Mouse (Mus musculus): ENCODE data around the gene Pi4k2b.
"Not testable (repeated sequence)": the region's sequence is repeated elsewhere in the genome, so short reads cannot be mapped to it uniquely, and the experiment has no call there.

The Pi4k2b gene

GRCm38 (mm10) chr5:52741391-52742111 lies at the start of gene Pi4k2b:
TSS of gene Pi4k2b (plus strand) at chr5:52741574.
- DNase-seq (ENCODE audit: low read depth, low spot score), result peak; percentile 72

GRCm38 (mm10) chr5:52697291-52697690 lies 44.1 kb upstream of the Pi4k2b start:
- DNase-seq (ENCODE audit: low read depth, low spot score), result no peak

GRCm38 (mm10) chr5:52697882-52698440 lies 43.4 kb upstream of the Pi4k2b start:
- not testable (repeated sequence) for DNase-seq (ENCODE audit: low read depth, low spot score)

- DNase-seq (ENCODE audit: low read depth, low spot score), result no peak
These were observed 36.8 kb upstream of the Pi4k2b start for GRCm38 (mm10) chr5:52704562-52704961.

- no peak for DNase-seq (ENCODE audit: low read depth, low spot score)
These were observed 28.7 kb upstream of the Pi4k2b start for GRCm38 (mm10) chr5:52712704-52713103.

GRCm38 (mm10) chr5:52716742-52717448 lies 24.5 kb upstream of the Pi4k2b start:
- DNase-seq (ENCODE audit: low read depth, low spot score), result no peak

GRCm38 (mm10) chr5:52721003-52721402 lies 20.4 kb upstream of the Pi4k2b start:
- DNase-seq (ENCODE audit: low read depth, low spot score), result no peak

GRCm38 (mm10) chr5:52727747-52728146 lies 13.6 kb upstream of the Pi4k2b start:
- no peak for DNase-seq (ENCODE audit: low read depth, low spot score)

- DNase-seq (ENCODE audit: low read depth, low spot score), result no peak
These were observed 8.6 kb upstream of the Pi4k2b start for GRCm38 (mm10) chr5:52732811-52733210.

GRCm38 (mm10) chr5:52736046-52736445 lies 5.3 kb upstream of the Pi4k2b start:
- no peak for DNase-seq (ENCODE audit: low read depth, low spot score)

GRCm38 (mm10) chr5:52742112-52742813 lies 889 bp downstream of the Pi4k2b start:
- DNase-seq (ENCODE audit: low read depth, low spot score), result peak; percentile 49

GRCm38 (mm10) chr5:52743231-52743630 lies 1.9 kb downstream of the Pi4k2b start:
- no peak for DNase-seq (ENCODE audit: low read depth, low spot score)

GRCm38 (mm10) chr5:52746920-52747319 lies 5.5 kb downstream of the Pi4k2b start:
- DNase-seq (ENCODE audit: low read depth, low spot score), result no peak

GRCm38 (mm10) chr5:52748732-52749131 lies 7.4 kb downstream of the Pi4k2b start:
- DNase-seq (ENCODE audit: low read depth, low spot score), result no peak

GRCm38 (mm10) chr5:52753146-52753545 lies 11.8 kb downstream of the Pi4k2b start:
- DNase-seq (ENCODE audit: low read depth, low spot score), result no peak

- DNase-seq (ENCODE audit: low read depth, low spot score), result no peak
These were observed 12.8 kb downstream of the Pi4k2b start for GRCm38 (mm10) chr5:52754196-52754595.

- no peak for DNase-seq (ENCODE audit: low read depth, low spot score)
These were observed 14.0 kb downstream of the Pi4k2b start for GRCm38 (mm10) chr5:52755337-52755736.

GRCm38 (mm10) chr5:52755989-52756388 lies 14.6 kb downstream of the Pi4k2b start:
- no peak for DNase-seq (ENCODE audit: low read depth, low spot score)

- DNase-seq (ENCODE audit: low read depth, low spot score), result no peak
These were observed 21.2 kb downstream of the Pi4k2b start for GRCm38 (mm10) chr5:52762586-52762985.

GRCm38 (mm10) chr5:52774267-52774666 lies 32.9 kb downstream of the Pi4k2b start:
- DNase-seq (ENCODE audit: low read depth, low spot score), result no peak

- no peak for DNase-seq (ENCODE audit: low read depth, low spot score)
These were observed 33.9 kb downstream of the Pi4k2b start, which contains the start of gene Zcchc4 for GRCm38 (mm10) chr5:52775237-52775636. TSS of gene Zcchc4 (plus strand) at chr5:52775409.

Data from forelimb bud, embryonic 11.5 days (tissue).